Mouse (Mus musculus) heart, postnatal 0 days (tissue): ENCODE data around the gene Obsl1.

Source experiments
- CTCF ChIP-seq: IDR thresholded peaks from 2 replicates; pipeline ENCODE4 v1.5.1; 2016; ENCODE audit warnings: antibody characterized with exemption, control low read depth, low read depth
- EP300 ChIP-seq: IDR thresholded peaks from 2 replicates; pipeline ENCODE4 v1.6.1; 2016; ENCODE audit warnings: antibody characterized with exemption, low read depth

- TF ChIP-seq CTCF (no peak), EP300 (no peak)
These were observed 2.6 kb downstream of the Obsl1 start for GRCm38 (mm10) chr1:75503651-75503980.
